Mouse (Mus musculus) heart, postnatal 0 days (tissue): Measurements from ENCODE around the gene Osbpl3.

Experiments
- CTCF ChIP-seq: IDR thresholded peaks from 2 replicates; pipeline ENCODE4 v1.5.1; 2016; ENCODE audit warnings: antibody characterized with exemption, control low read depth, low read depth
- EP300 ChIP-seq: IDR thresholded peaks from 2 replicates; pipeline ENCODE4 v1.6.1; 2016; ENCODE audit warnings: antibody characterized with exemption, low read depth

- no peak for TF ChIP-seq CTCF
- TF ChIP-seq EP300, result no peak
Observed at GRCm38 (mm10) chr6:50440197-50440596, 15.8 kb downstream of the Osbpl3 start.
